Mouse (Mus musculus) MEL (cell line): ENCODE data around the gene Heatr5a.

Experiments
- CTCF ChIP-seq, 3 experiments: IDR thresholded peaks in 2 of 3; conservative IDR thresholded peaks in 1 of 3; 2 replicates each; pipeline ENCODE4 v1.5.1; 2011 to 2012; ENCODE audit warnings: low read length in 3 of 3, low read depth in 2 of 3, mild to moderate bottlenecking in 2 of 3, improper control_type of control experiment in 1 of 3, inconsistent platforms in 1 of 3, mixed read lengths in 1 of 3, moderate library complexity in 1 of 3; ENCODE audit not compliant: control insufficient read depth in 1 of 3, insufficient read depth in 1 of 3, poor library complexity in 1 of 3, severe bottlenecking in 1 of 3
- E2F4 ChIP-seq: IDR thresholded peaks from 2 replicates; pipeline ENCODE4 v1.6.1; 2011; ENCODE audit warnings: low read depth, low read length, improper control_type of control experiment, borderline replicate concordance
- ELF1 ChIP-seq: IDR thresholded peaks from 2 replicates; pipeline ENCODE4 v1.6.1; 2014; ENCODE audit warnings: low read depth, mild to moderate bottlenecking, inconsistent platforms, low read length, improper control_type of control experiment, moderate library complexity
- EP300 ChIP-seq, 2 experiments: IDR thresholded peaks; 2 replicates each; pipeline ENCODE4 v1.6.1; 2011; ENCODE audit warnings: improper control_type of control experiment in 2 of 2, low read length in 2 of 2, low read depth in 1 of 2, mild to moderate bottlenecking in 1 of 2
- JUND ChIP-seq: IDR thresholded peaks from 2 replicates; pipeline ENCODE4 v1.6.1; 2011; ENCODE audit warnings: low read depth, mild to moderate bottlenecking, improper control_type of control experiment, low read length
- MAX ChIP-seq: IDR thresholded peaks from 2 replicates; pipeline ENCODE4 v1.6.1; 2011; ENCODE audit warnings: low read length, improper control_type of control experiment
- MEF2A ChIP-seq: IDR thresholded peaks from 2 replicates; pipeline ENCODE4 v1.6.1; 2014; ENCODE audit warnings: low read depth, mild to moderate bottlenecking, inconsistent platforms, low read length, improper control_type of control experiment; ENCODE audit not compliant: poor library complexity, insufficient replicate concordance, severe bottlenecking; ENCODE audit errors: extremely low read depth
- MXI1 ChIP-seq: IDR thresholded peaks from 2 replicates; pipeline ENCODE4 v1.6.1; 2011; ENCODE audit warnings: mild to moderate bottlenecking, low read depth, low read length, improper control_type of control experiment
- POLR2A ChIP-seq, 2 experiments: IDR thresholded peaks; 2 replicates each; pipeline ENCODE4 v1.6.1; 2011 to 2012; ENCODE audit warnings: low read length in 2 of 2, mild to moderate bottlenecking in 2 of 2, control low read depth in 1 of 2, improper control_type of control experiment in 1 of 2, low read depth in 1 of 2, moderate library complexity in 1 of 2; ENCODE audit not compliant: control insufficient read depth in 1 of 2, insufficient read depth in 1 of 2, poor library complexity in 1 of 2
- RAD21 ChIP-seq: IDR thresholded peaks from 2 replicates; pipeline ENCODE4 v1.6.1; 2011; ENCODE audit warnings: mild to moderate bottlenecking, low read depth, low read length, improper control_type of control experiment
- ZNF384 ChIP-seq: IDR thresholded peaks from 2 replicates; pipeline ENCODE4 v1.6.1; 2012; ENCODE audit warnings: low read depth, mild to moderate bottlenecking, inconsistent platforms, low read length, improper control_type of control experiment

- TF ChIP-seq ELF1, result no peak
- no peak for TF ChIP-seq RAD21
- TF ChIP-seq MAX, result no peak
- TF ChIP-seq EP300 (IDR thresholded peaks at IDR 0.05; ENCODE audit: low read depth in 1 of 2, low read length in 2 of 2), result no peak
- TF ChIP-seq MEF2A, result no peak
- TF ChIP-seq POLR2A (IDR thresholded peaks at IDR 0.05; ENCODE audit: control insufficient read depth in 1 of 2, insufficient read depth in 1 of 2, low read depth in 1 of 2, low read length in 2 of 2, poor library complexity in 1 of 2), result no peak
- TF ChIP-seq E2F4, result no peak
- TF ChIP-seq JUND, result no peak
- no peak for TF ChIP-seq CTCF (IDR thresholded peaks at IDR 0.05 in 2 of 3, conservative IDR thresholded peaks at IDR 0.05 in 1 of 3; ENCODE audit: control insufficient read depth in 1 of 3, insufficient read depth in 1 of 3, low read depth in 2 of 3, low read length in 3 of 3, poor library complexity in 1 of 3, severe bottlenecking in 1 of 3)
- TF ChIP-seq ZNF384, result no peak
- no peak for TF ChIP-seq MXI1
Observed at GRCm38 (mm10) chr12:51845261-51845660, 125.9 kb downstream of the Heatr5a start.
